Mouse (Mus musculus): ENCODE results near the gene Trpm8. TPM values are rescaled to one million over a fixed set of nuclear protein-coding genes. Genes with fewer than 3 reads are reported as not detected.
A peak's percentile ranks its signal among the peaks of the same experiment; 100 is the strongest.

Trpm8 gene
- polyA plus RNA-seq, 1 experiment from 2014 or later: not detected

- Histone ChIP-seq H3K4me3 (no peak overlapping the region), H3K27me3 (ENCODE audit: low read depth, poor library complexity, severe bottlenecking) (no peaks in the 10 kb centered on the region), H3K36me3 (no peaks in the 10 kb centered on the region), H3K9me3 (replicated peaks) (peaks cover 55% of the 10 kb centered on the region), H3K27ac (no peak overlapping the region), H3K4me1 (no peaks in the 10 kb centered on the region)
- no peak for DNase-seq (ENCODE audit: low spot score)
- 66% methylated on average over 7 of the region's 7 CpGs for WGBS
Measured at GRCm38 (mm10) chr1:88284946-88285320, 7.5 kb downstream of the Trpm8 start.

DNA sequence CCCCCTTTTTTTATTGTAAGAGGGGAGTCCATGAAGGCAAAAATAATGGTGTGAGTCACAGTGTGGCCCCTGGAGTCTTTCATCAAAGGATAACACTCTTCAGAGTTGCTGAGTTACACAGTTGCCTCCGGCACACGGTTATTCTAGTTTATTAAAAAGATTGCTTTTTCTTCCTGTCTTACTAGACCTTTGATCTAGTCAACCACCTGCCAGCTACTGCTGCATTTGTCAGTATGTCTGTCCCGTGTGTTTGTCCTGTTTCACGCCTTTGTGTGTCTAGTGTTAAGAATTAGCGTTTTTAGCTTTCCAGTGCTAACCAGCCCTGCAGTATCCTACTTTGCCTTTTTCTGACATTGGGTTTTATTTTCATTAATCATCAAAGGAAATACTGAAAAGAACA lies 8.2 kb downstream of the Trpm8 start:
- DNase-seq (ENCODE audit: low spot score): no peak
- Histone ChIP-seq H3K36me3 (no peaks in the 10 kb centered on the region), H3K4me3 (no peak overlapping the region), H3K9me3 (replicated peaks) (peaks cover 62% of the 10 kb centered on the region), H3K27ac (no peak overlapping the region), H3K27me3 (ENCODE audit: low read depth, poor library complexity, severe bottlenecking) (no peaks in the 10 kb centered on the region), H3K4me1 (no peaks in the 10 kb centered on the region)
- WGBS: 76% methylated on average over 5 of the region's 5 CpGs

GRCm38 (mm10) chr1:88286136-88286845 lies 8.8 kb downstream of the Trpm8 start:
- no peak for DNase-seq (ENCODE audit: low spot score)
- 84% methylated on average over 15 of the region's 15 CpGs for WGBS
- Histone ChIP-seq H3K4me1 (no peaks in the 10 kb centered on the region), H3K9me3 (replicated peaks) (peaks cover 66% of the 10 kb centered on the region), H3K36me3 (no peaks in the 10 kb centered on the region), H3K27me3 (ENCODE audit: low read depth, poor library complexity, severe bottlenecking) (no peaks in the 10 kb centered on the region), H3K4me3 (no peak overlapping the region), H3K27ac (no peak overlapping the region)

- no peaks in the 10 kb centered on the region for H3K36me3 ChIP-seq
- WGBS: 75% methylated on average over 13 of the region's 13 CpGs
- H3K27me3 ChIP-seq (ENCODE audit: low read depth, poor library complexity, severe bottlenecking): no peaks in the 10 kb centered on the region
- no peak for DNase-seq (ENCODE audit: low spot score)
- H3K4me1 ChIP-seq: no peaks in the 10 kb centered on the region
- H3K4me3 ChIP-seq: no peak overlapping the region
- H3K27ac ChIP-seq: no peak overlapping the region
- H3K9me3 ChIP-seq (replicated peaks): peaks cover 70% of the 10 kb centered on the region
Measured at GRCm38 (mm10) chr1:88286887-88287696, 9.6 kb downstream of the Trpm8 start.

DNA sequence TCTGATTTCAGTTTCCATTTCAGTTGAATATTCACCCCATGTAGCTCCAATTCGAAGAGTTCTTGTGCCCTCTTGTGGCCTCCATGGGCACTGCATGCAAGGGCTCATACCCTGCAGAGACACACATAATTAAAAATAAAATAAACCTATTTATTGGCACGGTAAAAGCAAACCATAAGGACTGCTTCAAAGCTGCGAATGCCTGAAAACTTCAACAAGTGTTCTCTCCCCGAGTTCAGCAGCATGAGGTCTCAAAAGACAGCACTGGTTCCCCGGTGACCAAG lies 10.2 kb downstream of the Trpm8 start:
- no peak overlapping the region for H3K27ac ChIP-seq
- DNase-seq (ENCODE audit: low spot score): peak; percentile 83
- H3K4me3 ChIP-seq: no peak overlapping the region
- peaks cover 72% of the 10 kb centered on the region for H3K9me3 ChIP-seq (replicated peaks)
- H3K4me1 ChIP-seq: no peaks in the 10 kb centered on the region
- no peaks in the 10 kb centered on the region for H3K36me3 ChIP-seq
- H3K27me3 ChIP-seq (ENCODE audit: low read depth, poor library complexity, severe bottlenecking): no peaks in the 10 kb centered on the region
- 36% methylated on average over 5 of the region's 5 CpGs for WGBS

GRCm38 (mm10) chr1:88288056-88288788 lies 10.8 kb downstream of the Trpm8 start:
- no peak for DNase-seq (ENCODE audit: low spot score)
- Histone ChIP-seq H3K4me1 (no peaks in the 10 kb centered on the region), H3K9me3 (replicated peaks) (peaks cover 68% of the 10 kb centered on the region), H3K27me3 (ENCODE audit: low read depth, poor library complexity, severe bottlenecking) (no peaks in the 10 kb centered on the region), H3K27ac (no peak overlapping the region), H3K4me3 (no peak overlapping the region), H3K36me3 (no peaks in the 10 kb centered on the region)
- 43% methylated on average over 3 of the region's 3 CpGs for WGBS

DNA sequence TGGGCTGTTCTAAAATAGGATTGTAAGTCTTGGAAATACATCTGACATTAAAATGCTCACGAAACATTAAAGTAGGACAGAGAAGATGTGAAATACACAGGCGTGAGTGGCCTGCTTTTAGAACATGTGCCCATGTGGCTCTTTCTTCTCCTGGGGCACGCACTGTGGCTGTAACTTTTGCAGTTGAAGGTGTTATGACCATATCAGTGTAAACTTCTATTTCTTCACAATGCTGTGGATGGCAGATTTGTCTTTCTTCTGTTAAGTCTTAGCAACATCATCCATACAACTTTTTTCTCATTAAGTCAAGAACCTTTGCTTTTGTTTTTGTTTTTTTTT lies 11.3 kb downstream of the Trpm8 start:
- Histone ChIP-seq H3K4me3 (no peak overlapping the region), H3K27ac (no peak overlapping the region), H3K9me3 (replicated peaks) (peaks cover 63% of the 10 kb centered on the region), H3K27me3 (ENCODE audit: low read depth, poor library complexity, severe bottlenecking) (no peaks in the 10 kb centered on the region), H3K36me3 (no peaks in the 10 kb centered on the region), H3K4me1 (no peaks in the 10 kb centered on the region)
- DNase-seq (ENCODE audit: low spot score): no peak
- WGBS: 78% methylated on average over 3 of the region's 3 CpGs

DNA sequence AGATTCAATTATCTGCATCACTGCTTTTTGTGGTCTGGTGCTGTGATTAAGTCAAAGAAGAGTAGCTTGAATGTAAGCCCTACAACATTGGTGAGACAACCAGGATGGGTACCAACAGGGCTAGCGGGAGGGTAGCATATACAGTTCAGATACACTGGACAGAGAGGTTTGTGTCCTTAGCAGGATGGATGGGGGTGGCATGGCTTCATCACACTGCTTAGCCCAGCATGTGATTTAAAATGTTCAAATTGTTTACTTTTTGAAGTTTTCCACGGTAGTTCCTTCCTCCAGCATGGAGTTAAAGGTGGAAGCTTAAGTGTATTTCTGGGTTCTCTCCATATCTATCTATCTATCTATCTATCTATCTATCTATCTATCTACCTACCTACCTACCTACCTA lies 11.7 kb downstream of the Trpm8 start:
- 42% methylated on average over 2 of the region's 2 CpGs for WGBS
- DNase-seq (ENCODE audit: low spot score): no peak
- peaks cover 60% of the 10 kb centered on the region for H3K9me3 ChIP-seq (replicated peaks)
- H3K4me1 ChIP-seq: no peaks in the 10 kb centered on the region
- no peaks in the 10 kb centered on the region for H3K27me3 ChIP-seq (ENCODE audit: low read depth, poor library complexity, severe bottlenecking)
- H3K4me3 ChIP-seq: no peak overlapping the region
- no peaks in the 10 kb centered on the region for H3K36me3 ChIP-seq
- H3K27ac ChIP-seq: no peak overlapping the region

GRCm38 (mm10) chr1:88289917-88290316 lies 12.5 kb downstream of the Trpm8 start:
- Histone ChIP-seq H3K27ac (no peak overlapping the region), H3K27me3 (ENCODE audit: low read depth, poor library complexity, severe bottlenecking) (no peaks in the 10 kb centered on the region), H3K36me3 (no peaks in the 10 kb centered on the region), H3K4me1 (no peaks in the 10 kb centered on the region), H3K4me3 (no peak overlapping the region), H3K9me3 (replicated peaks) (peaks cover 57% of the 10 kb centered on the region)
- 43% methylated on average over 4 of the region's 4 CpGs for WGBS
- DNase-seq (ENCODE audit: low spot score): no peak

DNA sequence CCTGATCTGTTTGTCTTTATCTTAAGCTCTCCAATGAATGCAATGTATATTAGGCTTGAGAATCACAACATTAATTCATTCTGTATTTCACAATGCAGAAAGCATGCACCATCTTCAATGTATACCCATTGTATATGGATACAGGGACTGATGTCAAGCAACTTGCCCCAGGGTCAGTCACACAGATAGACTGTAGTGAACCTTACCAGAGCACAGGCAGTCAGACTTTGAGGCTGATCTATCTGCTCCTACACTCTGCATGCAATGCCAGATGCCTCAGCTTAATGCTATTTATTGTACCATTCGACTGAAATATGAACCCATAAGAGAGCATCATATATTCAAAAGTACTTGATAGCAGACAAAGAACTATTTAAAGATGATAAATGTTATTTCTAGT lies 13.1 kb downstream of the Trpm8 start:
- no peak overlapping the region for H3K27ac ChIP-seq
- peaks cover 54% of the 10 kb centered on the region for H3K9me3 ChIP-seq (replicated peaks)
- 74% methylated on average over 1 of the region's 1 CpGs for WGBS
- no peaks in the 10 kb centered on the region for H3K27me3 ChIP-seq (ENCODE audit: low read depth, poor library complexity, severe bottlenecking)
- DNase-seq (ENCODE audit: low spot score): no peak
- no peak overlapping the region for H3K4me3 ChIP-seq
- no peaks in the 10 kb centered on the region for H3K36me3 ChIP-seq
- H3K4me1 ChIP-seq: no peaks in the 10 kb centered on the region

- H3K27me3 ChIP-seq (ENCODE audit: low read depth, poor library complexity, severe bottlenecking): no peaks in the 10 kb centered on the region
- H3K4me1 ChIP-seq: no peaks in the 10 kb centered on the region
- no peak overlapping the region for H3K4me3 ChIP-seq
- no peak overlapping the region for H3K27ac ChIP-seq
- peak; percentile 34 for DNase-seq (ENCODE audit: low spot score)
- peaks cover 55% of the 10 kb centered on the region for H3K9me3 ChIP-seq (replicated peaks)
- no peaks in the 10 kb centered on the region for H3K36me3 ChIP-seq
- 67% methylated on average over 3 of the region's 3 CpGs for WGBS
Measured at GRCm38 (mm10) chr1:88291409-88292005, 14.0 kb downstream of the Trpm8 start.

- DNase-seq (ENCODE audit: low spot score): peak; percentile 33
- 53% methylated on average over 2 of the region's 2 CpGs for WGBS
- peaks cover 56% of the 10 kb centered on the region for H3K9me3 ChIP-seq (replicated peaks)
Measured at GRCm38 (mm10) chr1:88292057-88292456, 14.6 kb downstream of the Trpm8 start.

DNA sequence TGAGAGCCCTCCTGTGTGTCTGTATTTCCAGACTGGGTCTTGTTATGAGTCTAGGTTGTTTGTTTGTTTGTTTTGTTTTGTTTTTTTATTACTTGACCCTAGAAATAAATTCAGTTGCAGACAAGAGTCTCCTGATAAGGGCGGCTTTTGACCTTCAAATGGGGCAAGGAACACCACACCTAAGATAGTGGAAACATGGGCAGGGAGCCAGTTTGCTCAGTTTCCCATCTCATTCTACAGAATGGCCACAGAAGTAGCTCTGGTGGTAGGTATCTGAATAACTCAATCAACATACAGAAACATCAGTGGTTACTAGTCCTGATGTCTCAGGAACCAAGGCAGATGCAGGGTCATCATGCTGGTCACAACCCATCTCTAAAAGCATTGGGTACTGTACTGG lies 17.2 kb downstream of the Trpm8 start:
- 26% methylated on average over 1 of the region's 1 CpGs for WGBS
- H3K4me1 ChIP-seq: no peaks in the 10 kb centered on the region
- H3K4me3 ChIP-seq: no peak overlapping the region
- H3K27me3 ChIP-seq (ENCODE audit: low read depth, poor library complexity, severe bottlenecking): no peaks in the 10 kb centered on the region
- no peaks in the 10 kb centered on the region for H3K36me3 ChIP-seq
- no peak for DNase-seq (ENCODE audit: low spot score)
- H3K27ac ChIP-seq: no peak overlapping the region
- peaks cover 60% of the 10 kb centered on the region for H3K9me3 ChIP-seq (replicated peaks)

More at GRCm38 (mm10) chr1:88292057-88292456, 14.6 kb downstream of the Trpm8 start:
- H3K27ac ChIP-seq: no peak overlapping the region
- H3K36me3 ChIP-seq: no peaks in the 10 kb centered on the region
- H3K27me3 ChIP-seq (ENCODE audit: low read depth, poor library complexity, severe bottlenecking): no peaks in the 10 kb centered on the region
- H3K4me1 ChIP-seq: no peaks in the 10 kb centered on the region
- H3K4me3 ChIP-seq: no peak overlapping the region

All from limb, embryonic 10.5 days (tissue).